Comparison of ENCODE assay signal across 17 mouse cellular contexts in genomic region chr16:50158546-50158945, GRCm38 (mm10).
"Had no signal": no experiment of that assay in that cellular context is flagged by ENCODE, and none has a peak within 500 bp of the region (broad histone marks: within the 10 kb centered on the region; RNA-seq: fewer than 3 reads in every experiment).

No protein-coding gene starts in this region.

- H3K9me3 ChIP-seq: lung, embryonic 15.5 days; midbrain, embryonic 13.5 days; midbrain, embryonic 15.5 days; neural tube, embryonic 12.5 days; stomach, embryonic 15.5 days had no signal

- H3K4me1 ChIP-seq: midbrain, embryonic 13.5 days; midbrain, embryonic 15.5 days; neural tube, embryonic 12.5 days; stomach, embryonic 15.5 days had no signal

- H3K9ac ChIP-seq: lung, embryonic 15.5 days; midbrain, embryonic 13.5 days; midbrain, embryonic 15.5 days; neural tube, embryonic 12.5 days; stomach, embryonic 15.5 days had no signal

- DNase-seq: lung, adult 2 months; lung, postnatal 14 days; lung, postnatal 36 days; right cerebral cortex, postnatal 14 days; thymus, adult 2 months; thymus, postnatal 14 days; thymus, postnatal 36 days had no signal

- H3K36me3 ChIP-seq: lung, embryonic 15.5 days; midbrain, embryonic 13.5 days; midbrain, embryonic 15.5 days; neural tube, embryonic 12.5 days; stomach, embryonic 15.5 days had no signal

- H3K4me2 ChIP-seq: lung, embryonic 15.5 days; midbrain, embryonic 11.5 days; midbrain, embryonic 13.5 days; midbrain, embryonic 15.5 days; neural tube, embryonic 12.5 days; stomach, embryonic 15.5 days had no signal

- H3K4me3 ChIP-seq: lung, embryonic 15.5 days; megakaryocyte, embryonic 14.5 days; midbrain, embryonic 13.5 days; midbrain, embryonic 15.5 days; neural tube, embryonic 12.5 days; stomach, embryonic 15.5 days had no signal

- H3K27me3 ChIP-seq: lung, embryonic 15.5 days; midbrain, embryonic 13.5 days; midbrain, embryonic 15.5 days; neural tube, embryonic 12.5 days; stomach, embryonic 15.5 days had no signal

- ATAC-seq: lung, postnatal 0 days; midbrain, embryonic 13.5 days; midbrain, embryonic 15.5 days had no signal

- H3K27ac ChIP-seq: lung, embryonic 15.5 days; macrophage; midbrain, embryonic 13.5 days; midbrain, embryonic 15.5 days; neural tube, embryonic 12.5 days; stomach, embryonic 15.5 days; stomach, postnatal 0 days had no signal
